Mouse (Mus musculus) gastrocnemius, postnatal 10 days (tissue): ENCODE measurements around the gene Ccz1. TPM values are rescaled to one million over a fixed set of nuclear protein-coding genes. Genes with fewer than 3 reads are reported as not detected.

Experiments
- DNase-seq: peaks from one replicate; pipeline ENCODE4 v3.0.0; 2021; ENCODE audit warnings: mixed read lengths
- total RNA-seq, 2 experiments: library from RNA; stranded (reverse); gene quantifications; 2 replicates each; pipeline ENCODE4 v1.2.3; 2021

The Ccz1 gene
- total RNA-seq, 2 experiments from 2014 or later = 30.8 to 33.1 TPM

GRCm38 (mm10) chr5:143943231-143944125, 71.2 kb downstream of the Ccz1 start:
- no peak for DNase-seq

GRCm38 (mm10) chr5:143941588-143941987, 73.1 kb downstream of the Ccz1 start:
- no peak for DNase-seq

Other genes with a start within 250 kb of the Ccz1 start
- gene Eif2ak1, start 197.1 kb downstream of the Ccz1 start, total RNA-seq = 10 to 100 TPM; 23.6 to 23.8 TPM
- gene Ankrd61, start 117.2 kb downstream of the Ccz1 start, total RNA-seq = not detected
- gene Aimp2, start 105.0 kb downstream of the Ccz1 start, total RNA-seq = 100 to 1,000 TPM in 1 of 2 experiments, 10 to 100 TPM in 1; 86.1 to 101 TPM
- gene Pms2, start 104.9 kb downstream of the Ccz1 start, total RNA-seq = 1 to 10 TPM; 5.8 to 7.8 TPM
- under 1 TPM in 1 of 2 experiments, not detected in 1; 0.52 TPM for gene Gm42421, start 86.7 kb downstream of the Ccz1 start, total RNA-seq
- gene Rsph10b, start 81.8 kb downstream of the Ccz1 start, total RNA-seq = 1 to 10 TPM; 1.2 to 1.5 TPM
- gene Ocm, start 11.8 kb upstream of the Ccz1 start, total RNA-seq = not detected
- 10 to 100 TPM; 12.5 to 13.8 TPM for gene Lmtk2, start 85.6 kb upstream of the Ccz1 start, total RNA-seq
- gene Bhlha15, start 175.4 kb upstream of the Ccz1 start, total RNA-seq = under 1 TPM in 1 of 2 experiments, not detected in 1; 0.32 TPM
- gene Tecpr1, start 208.7 kb upstream of the Ccz1 start, total RNA-seq = 10 to 100 TPM; 17.8 to 21.3 TPM
- gene Bri3, start 229.6 kb upstream of the Ccz1 start, total RNA-seq = 10 to 100 TPM; 44.2 to 48.4 TPM